Comparison of ENCODE assay signal across 16 mouse cellular contexts in the genomic region with DNA sequence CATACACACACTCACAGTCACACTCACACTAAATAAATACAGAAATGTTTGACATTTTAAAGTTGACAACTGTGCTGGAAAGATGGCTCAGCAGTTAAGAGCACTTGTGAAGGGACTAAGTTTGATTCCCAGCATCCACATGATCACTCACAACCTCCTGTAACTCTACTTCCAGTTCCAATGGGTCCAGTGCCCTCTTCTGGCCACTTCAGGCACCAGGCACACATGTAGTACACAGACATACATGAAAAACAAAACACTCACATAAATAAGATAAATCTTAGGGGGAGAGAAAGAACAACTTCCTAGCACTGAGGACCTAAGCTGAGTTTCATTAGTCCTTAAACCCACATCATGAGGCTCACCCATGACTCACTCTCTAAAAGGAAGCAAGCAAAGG.
A peak's percentile ranks its signal among the peaks of the same experiment; 100 is the strongest.
DNase-seq lines count a peak whose midpoint lies in the region; ATAC-seq and TF ChIP-seq lines count a peak whose summit lies in the region.
"Had no signal": no experiment of that assay in that cellular context is flagged by ENCODE, and none has a peak within 500 bp of the region (broad histone marks: within the 10 kb centered on the region; RNA-seq: fewer than 3 reads in every experiment).

No protein-coding gene starts in this region.

- H3K27ac ChIP-seq in gastrocnemius, adult 2 months, result no peak overlapping the region
- H3K27ac ChIP-seq in liver, postnatal 0 days (ENCODE audit: low read depth), result no peak overlapping the region
- no peak overlapping the region for H3K27ac ChIP-seq in liver, embryonic 12.5 days
- H3K27ac ChIP-seq: embryonic facial prominence, embryonic 15.5 days; limb, embryonic 13.5 days; lung, embryonic 15.5 days; neural tube, embryonic 13.5 days had no signal

- DNase-seq in gastrocnemius, adult 2 months, result no peak
- no peak for DNase-seq in gastrocnemius, adult 8-10 months (ENCODE audit: low spot score in 2 of 2)
- DNase-seq in liver, postnatal 0 days, result no peak
- DNase-seq in A20 (ENCODE audit: low read depth, low spot score) (peak; percentile 25), R1 (ENCODE audit: low read depth, low spot score) (peak; percentile 10)
- no peak for DNase-seq in right cerebral cortex, postnatal 4 days
- DNase-seq in retina, embryonic 14.5 days (ENCODE audit: low spot score), result no peak
- DNase-seq: cerebellum, adult 11-12 months; spleen, adult 18-20 months had no signal

- H3K9ac ChIP-seq in liver, postnatal 0 days (replicated peaks), result no peak overlapping the region
- H3K9ac ChIP-seq in liver, embryonic 12.5 days, result no peak overlapping the region
- H3K9ac ChIP-seq: embryonic facial prominence, embryonic 15.5 days; limb, embryonic 13.5 days; lung, embryonic 15.5 days; neural tube, embryonic 13.5 days had no signal

- H3K4me3 ChIP-seq in gastrocnemius, adult 2 months, result no peak overlapping the region
- H3K4me3 ChIP-seq in liver, postnatal 0 days (ENCODE audit: low read depth, low read length), result no peak overlapping the region
- no peak overlapping the region for H3K4me3 ChIP-seq in liver, embryonic 12.5 days
- H3K4me3 ChIP-seq: embryonic facial prominence, embryonic 15.5 days; limb, embryonic 13.5 days; lung, embryonic 15.5 days; neural tube, embryonic 13.5 days had no signal

- no peak overlapping the region for H3K4me2 ChIP-seq in liver, postnatal 0 days (ENCODE audit: low read depth, low read length)
- no peak overlapping the region for H3K4me2 ChIP-seq in liver, embryonic 12.5 days
- H3K4me2 ChIP-seq: embryonic facial prominence, embryonic 15.5 days; limb, embryonic 13.5 days; lung, embryonic 15.5 days; neural tube, embryonic 13.5 days had no signal

- no peaks in the 10 kb centered on the region for H3K36me3 ChIP-seq in liver, postnatal 0 days (replicated peaks; ENCODE audit: insufficient read depth, low read length)
- no peaks in the 10 kb centered on the region for H3K36me3 ChIP-seq in liver, embryonic 12.5 days
- H3K36me3 ChIP-seq: embryonic facial prominence, embryonic 15.5 days; limb, embryonic 13.5 days; lung, embryonic 15.5 days; neural tube, embryonic 13.5 days had no signal

- H3K4me1 ChIP-seq in liver, postnatal 0 days (ENCODE audit: insufficient read depth), result no peaks in the 10 kb centered on the region
- no peaks in the 10 kb centered on the region for H3K4me1 ChIP-seq in liver, embryonic 12.5 days
- H3K4me1 ChIP-seq: embryonic facial prominence, embryonic 15.5 days; limb, embryonic 13.5 days; lung, embryonic 15.5 days; neural tube, embryonic 13.5 days had no signal

- peak; percentile 12; the same call in 1 of the 2 replicates for TF ChIP-seq CTCF in gastrocnemius, adult 2 months (IDR thresholded peaks at IDR 0.05)
- peak; percentile 39 for TF ChIP-seq CTCF in liver, postnatal 0 days (IDR thresholded peaks at IDR 0.05; ENCODE audit: low read depth)

- no peak for TF ChIP-seq EP300 in liver, postnatal 0 days (IDR thresholded peaks at IDR 0.05; ENCODE audit: low read depth)

- no peaks in the 10 kb centered on the region for H3K27me3 ChIP-seq in liver, postnatal 0 days (ENCODE audit: insufficient read depth, low read length)
- no peaks in the 10 kb centered on the region for H3K27me3 ChIP-seq in liver, embryonic 12.5 days (replicated peaks)
- H3K27me3 ChIP-seq: embryonic facial prominence, embryonic 15.5 days; limb, embryonic 13.5 days; lung, embryonic 15.5 days; neural tube, embryonic 13.5 days had no signal

- H3K9me3 ChIP-seq in liver, postnatal 0 days (ENCODE audit: low read length), result no peaks in the 10 kb centered on the region
- no peaks in the 10 kb centered on the region; the same call in 1 of the 2 replicates for H3K9me3 ChIP-seq in liver, embryonic 12.5 days (replicated peaks)
- H3K9me3 ChIP-seq: embryonic facial prominence, embryonic 15.5 days; lung, embryonic 15.5 days; neural tube, embryonic 13.5 days had no signal

- no peak for ATAC-seq in liver, postnatal 0 days
- no peak for ATAC-seq in liver, embryonic 12.5 days
- ATAC-seq: forebrain, embryonic 14.5 days; hindbrain, embryonic 16.5 days had no signal

- intact Hi-C loops in gastrocnemius, adult 2 months (cut with DNase I), result no loop called here

Comparison
In these comparisons a context has a peak if more than half of its experiments do, and no peak if none do; other contexts are left out.
1. DNase-seq: peak in A20 (single experiment) and R1 (single experiment); none in gastrocnemius, adult 2 months (single experiment), gastrocnemius, adult 8-10 months (0 of 2), liver, postnatal 0 days (single experiment), right cerebral cortex, postnatal 4 days (single experiment) and retina, embryonic 14.5 days (single experiment).